Mouse (Mus musculus) hindbrain, embryonic 12.5 days (tissue): ENCODE data around the gene Galntl6. TPM values are rescaled to one million over a fixed set of nuclear protein-coding genes. Genes with fewer than 3 reads are reported as not detected.

Source experiments
- ATAC-seq: fragments of 200-750 bp; cut with Nextera tagmentation; 2 replicates; pipeline ENCODE4 v1.8.0; 2017; ENCODE audit warnings: moderate TSS enrichment; ENCODE audit not compliant: low FRiP score
- H3K27ac ChIP-seq: fragments of 300-500 bp; sonication (generic); 2 replicates; pipeline ENCODE4 v1.5.1; 2016; ENCODE audit warnings: mild to moderate bottlenecking
- H3K27me3 ChIP-seq: fragments of 300-500 bp; sonication (generic); 2 replicates; pipeline ENCODE4 v1.6.1; 2016; ENCODE audit warnings: mild to moderate bottlenecking
- H3K36me3 ChIP-seq: fragments of 300-500 bp; sonication (generic); 2 replicates; pipeline ENCODE4 v1.6.1; 2016; ENCODE audit warnings: mild to moderate bottlenecking
- H3K4me1 ChIP-seq: fragments of 300-500 bp; sonication (generic); 2 replicates; pipeline ENCODE4 v1.6.1; 2016
- H3K4me2 ChIP-seq: fragments of 300-500 bp; sonication (generic); replicated peaks from 2 replicates; pipeline ENCODE4 v1.6.1; 2016; ENCODE audit warnings: mild to moderate bottlenecking
- H3K4me3 ChIP-seq: fragments of 300-500 bp; sonication (generic); 2 replicates; pipeline ENCODE4 v1.5.1; 2016; ENCODE audit warnings: mild to moderate bottlenecking
- H3K9ac ChIP-seq: fragments of 300-500 bp; sonication (generic); 2 replicates; pipeline ENCODE4 v1.6.1; 2016; ENCODE audit warnings: mild to moderate bottlenecking, moderate library complexity
- H3K9me3 ChIP-seq: fragments of 300-500 bp; sonication (generic); replicated peaks from 2 replicates; pipeline ENCODE4 v1.6.1; 2016; ENCODE audit warnings: mild to moderate bottlenecking
- WGBS: fragments of 180-500 bp; shearing (Covaris S2); methylation state at CpG from one replicate; pipeline ENCODE4 v1.1.7; 2016; 5-methylcytosine and 5-hydroxymethylcytosine counted together
- polyA plus RNA-seq: library from polyadenylated mRNA; unstranded; fragments of >200 nt; fragmentation: Nextera tagmentation; extraction: Ambion mirVana; gene quantifications from 2 replicates; pipeline ENCODE4 v1.2.1, GENCODE M21; 2016

Galntl6 gene
- polyA plus RNA-seq, 1 experiment from 2014 or later, result 4.0 TPM

GRCm38 (mm10) chr8:57879452-57879851, 1033.0 kb downstream of the Galntl6 start:
- no peak overlapping the region for H3K4me3 ChIP-seq
- H3K27ac ChIP-seq, result no peak overlapping the region
- H3K4me2 ChIP-seq, result no peak overlapping the region
- H3K27me3 ChIP-seq, result no peaks in the 10 kb centered on the region
- H3K9ac ChIP-seq, result no peak overlapping the region
- no peaks in the 10 kb centered on the region for H3K36me3 ChIP-seq
- ATAC-seq, result no peak
- 59% methylated on average over 11 of the region's 11 CpGs for WGBS
- no peaks in the 10 kb centered on the region for H3K4me1 ChIP-seq
- no peaks in the 10 kb centered on the region for H3K9me3 ChIP-seq

DNA sequence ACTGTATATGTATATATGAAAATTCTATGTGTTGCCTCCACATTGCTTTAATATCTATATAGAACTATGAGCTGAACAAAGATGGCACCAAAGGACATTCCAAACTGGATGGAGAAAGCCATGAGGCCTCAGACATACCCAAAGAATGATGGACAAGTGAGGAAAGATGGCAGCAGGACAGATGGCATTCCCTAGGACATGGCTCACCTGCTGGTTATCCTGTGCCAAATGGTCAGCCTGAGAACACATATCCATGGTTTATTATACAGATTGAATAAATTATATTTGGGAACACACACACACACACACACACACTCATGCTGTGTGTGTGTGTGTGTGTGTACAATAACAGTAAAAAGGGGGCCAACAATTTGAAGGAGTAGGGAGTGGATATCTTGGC, 1063.4 kb downstream of the Galntl6 start:
- H3K36me3 ChIP-seq, result no peaks in the 10 kb centered on the region
- no peak overlapping the region for H3K9ac ChIP-seq
- H3K4me1 ChIP-seq, result no peaks in the 10 kb centered on the region
- no peak for ATAC-seq
- H3K9me3 ChIP-seq, result no peaks in the 10 kb centered on the region
- no peak overlapping the region for H3K4me2 ChIP-seq
- no peak overlapping the region for H3K4me3 ChIP-seq
- no peaks in the 10 kb centered on the region for H3K27me3 ChIP-seq
- H3K27ac ChIP-seq, result no peak overlapping the region

DNA sequence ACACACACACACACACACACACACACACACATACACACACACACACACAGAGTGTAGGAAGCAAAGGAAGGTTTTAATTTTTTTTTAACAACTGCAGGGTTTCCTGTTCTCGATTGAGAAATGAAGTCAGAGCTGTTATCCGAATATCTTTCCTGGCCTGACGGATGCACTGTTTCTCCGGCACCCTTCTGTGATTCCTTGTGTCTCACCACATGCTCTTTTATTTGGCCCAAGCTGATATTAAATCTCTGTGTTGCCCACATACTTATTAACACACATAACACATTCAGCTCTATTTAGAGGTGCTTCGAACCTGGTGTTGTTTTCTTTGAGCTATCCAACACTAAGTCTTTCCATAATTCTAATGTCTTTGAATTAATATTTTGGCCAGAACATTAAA, 1069.0 kb downstream of the Galntl6 start:
- Histone ChIP-seq H3K9me3 (no peaks in the 10 kb centered on the region), H3K9ac (no peak overlapping the region), H3K4me1 (no peaks in the 10 kb centered on the region), H3K27me3 (no peaks in the 10 kb centered on the region), H3K4me2 (no peak overlapping the region), H3K27ac (no peak overlapping the region), H3K4me3 (no peak overlapping the region), H3K36me3 (no peaks in the 10 kb centered on the region)
- ATAC-seq, result no peak
- 70% methylated on average over 5 of the region's 5 CpGs for WGBS

DNA sequence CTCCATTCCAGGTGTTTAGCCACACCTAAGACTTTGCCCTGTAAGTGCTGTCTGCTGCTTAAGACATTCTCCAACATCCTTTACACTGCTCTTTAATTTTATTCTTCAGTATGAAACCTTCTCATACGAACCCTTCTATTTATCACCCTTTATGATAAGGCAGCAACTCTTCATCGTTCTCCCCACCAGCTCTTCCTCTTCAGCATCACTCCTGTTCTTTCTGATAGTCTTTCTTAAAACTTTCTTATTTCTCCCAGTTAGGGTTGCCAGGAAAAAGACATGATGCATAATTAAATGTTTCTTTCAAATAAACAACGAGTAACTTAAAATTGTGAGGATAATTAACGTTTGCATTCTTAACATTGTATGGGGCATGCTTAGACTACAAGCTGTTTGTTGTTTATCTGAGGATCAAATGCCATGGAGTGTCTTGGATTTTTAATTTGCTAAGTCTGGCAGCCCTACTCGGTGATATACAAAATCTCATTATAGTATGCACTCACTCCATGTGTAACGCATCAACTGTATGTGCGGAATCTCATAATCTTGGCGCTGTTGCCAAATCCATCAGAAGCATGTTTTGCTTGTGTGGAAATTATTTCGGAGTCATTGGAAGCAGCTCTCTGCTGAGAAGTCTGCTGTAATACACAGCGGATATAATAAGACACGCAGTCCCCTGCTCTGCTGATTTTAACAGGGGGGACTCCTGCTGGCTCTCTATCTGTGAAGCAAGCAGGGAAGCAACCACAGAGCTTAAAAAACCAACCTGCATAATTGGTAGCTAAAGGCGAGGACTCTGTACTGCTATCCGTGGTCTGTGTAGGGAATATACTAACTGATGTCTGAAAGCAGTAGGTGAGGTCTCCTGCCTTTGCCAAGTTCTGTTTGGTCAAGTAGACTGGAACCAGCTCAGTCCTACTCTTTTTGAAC, 1069.7 kb downstream of the Galntl6 start:
- Histone ChIP-seq H3K4me2 (no peak overlapping the region), H3K9me3 (no peaks in the 10 kb centered on the region), H3K27ac (no peak overlapping the region), H3K9ac (no peak overlapping the region), H3K4me3 (no peak overlapping the region), H3K4me1 (no peaks in the 10 kb centered on the region), H3K27me3 (no peaks in the 10 kb centered on the region), H3K36me3 (no peaks in the 10 kb centered on the region)
- WGBS, result 76% methylated on average over 13 of the region's 13 CpGs
- ATAC-seq, result no peak

DNA sequence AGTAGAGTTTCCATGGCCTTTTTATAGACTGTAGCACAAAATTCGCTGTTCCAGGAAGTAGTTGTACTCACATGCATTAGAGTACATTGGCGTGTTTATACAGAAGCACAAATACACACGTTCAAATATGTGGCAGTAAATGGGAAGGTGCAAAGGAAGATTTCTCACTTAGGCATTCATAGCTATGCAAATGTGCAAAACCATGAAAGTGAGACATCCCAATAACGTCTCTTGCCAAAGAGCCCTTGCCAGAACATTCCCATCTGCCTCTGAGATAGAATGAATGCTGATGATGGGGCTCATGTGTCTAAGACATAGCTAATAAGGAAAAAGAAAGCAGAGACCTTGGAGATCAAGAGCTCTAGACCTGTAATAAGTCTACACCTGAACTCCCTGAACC, 1071.0 kb downstream of the Galntl6 start:
- 85% methylated on average over 4 of the region's 4 CpGs for WGBS
- H3K4me3 ChIP-seq, result no peak overlapping the region
- no peaks in the 10 kb centered on the region for H3K36me3 ChIP-seq
- H3K27me3 ChIP-seq, result no peaks in the 10 kb centered on the region
- no peak overlapping the region for H3K4me2 ChIP-seq
- H3K9me3 ChIP-seq, result no peaks in the 10 kb centered on the region
- no peaks in the 10 kb centered on the region for H3K4me1 ChIP-seq
- H3K9ac ChIP-seq, result no peak overlapping the region
- no peak for ATAC-seq
- no peak overlapping the region for H3K27ac ChIP-seq

GRCm38 (mm10) chr8:57837384-57837783, 1075.1 kb downstream of the Galntl6 start:
- whole genome bisulfite sequencing, result 63% methylated on average over 8 of the region's 8 CpGs
- no peak overlapping the region for H3K4me2 ChIP-seq
- H3K9me3 ChIP-seq, result no peaks in the 10 kb centered on the region
- H3K27ac ChIP-seq, result no peak overlapping the region
- no peak overlapping the region for H3K4me3 ChIP-seq
- H3K9ac ChIP-seq, result no peak overlapping the region
- no peaks in the 10 kb centered on the region for H3K4me1 ChIP-seq
- H3K36me3 ChIP-seq, result no peaks in the 10 kb centered on the region
- no peaks in the 10 kb centered on the region for H3K27me3 ChIP-seq
- no peak for ATAC-seq

DNA sequence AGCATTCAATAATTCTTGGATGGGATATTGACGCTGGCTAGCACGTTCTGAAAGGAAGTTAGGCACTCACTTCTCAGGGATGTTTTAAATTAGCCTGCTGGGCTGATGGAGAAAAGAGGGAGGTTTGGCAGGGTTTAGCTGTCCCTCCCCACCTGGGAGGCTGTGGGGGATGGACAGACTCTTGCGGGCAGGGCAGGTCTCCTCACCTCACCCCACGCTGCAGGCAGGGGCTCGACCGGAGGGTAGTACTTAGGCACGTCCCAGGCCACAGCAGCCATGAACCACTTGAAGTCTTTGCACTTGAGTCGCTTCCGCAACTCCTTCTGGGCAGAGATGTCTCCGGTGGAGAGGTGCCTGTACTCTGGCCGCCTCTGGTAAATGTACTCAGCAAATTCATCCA, 1075.5 kb downstream of the Galntl6 start:
- Histone ChIP-seq H3K4me1 (no peaks in the 10 kb centered on the region), H3K9ac (no peak overlapping the region), H3K27ac (no peak overlapping the region), H3K4me3 (no peak overlapping the region), H3K9me3 (no peaks in the 10 kb centered on the region), H3K36me3 (no peaks in the 10 kb centered on the region), H3K27me3 (no peaks in the 10 kb centered on the region), H3K4me2 (no peak overlapping the region)
- ATAC-seq, result no peak
- 56% methylated on average over 11 of the region's 11 CpGs for WGBS

DNA sequence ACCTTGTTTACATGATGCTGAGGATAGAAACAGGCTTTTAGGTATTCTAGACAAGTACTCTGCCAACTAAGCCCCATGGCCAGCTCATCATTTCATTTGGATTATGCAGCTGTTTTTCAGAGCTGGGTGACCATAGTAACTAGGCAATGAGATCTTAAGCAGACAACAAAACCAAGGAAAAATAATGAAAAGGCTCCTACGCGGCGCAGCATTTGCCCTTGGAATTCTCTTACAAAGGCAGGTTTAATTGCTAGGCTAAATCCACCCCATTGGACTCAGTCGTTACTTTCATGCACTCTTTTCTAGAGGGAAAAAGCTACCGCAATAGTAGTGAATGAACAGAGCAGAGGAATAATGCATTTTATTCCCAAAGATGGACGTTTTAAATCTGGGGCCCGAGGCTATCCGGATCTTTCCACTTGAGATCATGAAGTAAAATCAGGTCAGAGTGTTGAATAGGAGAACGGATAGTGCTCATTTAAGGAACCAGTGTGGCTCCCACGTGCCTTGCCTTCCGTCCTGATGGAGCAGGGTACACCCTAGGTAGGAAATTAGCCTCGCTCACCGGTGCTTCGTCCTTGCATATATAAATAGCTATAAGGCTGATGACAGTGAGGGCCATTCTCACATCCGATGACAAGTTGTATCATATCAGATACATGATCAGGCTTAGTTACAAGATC, 1076.1 kb downstream of the Galntl6 start:
- Histone ChIP-seq H3K9me3 (no peaks in the 10 kb centered on the region), H3K4me3 (no peak overlapping the region), H3K9ac (no peak overlapping the region), H3K27ac (no peak overlapping the region), H3K4me1 (no peaks in the 10 kb centered on the region), H3K36me3 (no peaks in the 10 kb centered on the region), H3K27me3 (no peaks in the 10 kb centered on the region), H3K4me2 (no peak overlapping the region)
- no peak for ATAC-seq
- WGBS, result 79% methylated on average over 15 of the region's 15 CpGs

DNA sequence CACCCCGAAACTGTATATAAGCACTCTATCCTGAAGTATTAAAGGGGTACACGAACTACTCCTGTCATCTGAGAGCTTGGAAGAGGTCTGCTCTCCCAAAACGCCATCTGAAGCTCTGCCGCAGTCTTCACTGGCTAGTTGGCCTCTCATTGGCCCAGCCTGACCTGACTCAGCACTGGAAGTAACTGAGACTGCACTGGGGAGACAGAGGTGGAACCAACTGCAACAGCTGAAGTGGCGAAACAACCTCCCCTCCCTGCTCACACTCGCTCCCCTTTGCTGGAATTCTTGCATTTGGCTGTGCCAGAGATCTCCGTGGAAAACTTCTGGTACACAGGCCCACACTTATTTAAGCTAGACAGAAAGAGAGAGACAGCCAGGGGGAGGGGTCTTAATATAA, 1089.3 kb downstream of the Galntl6 start:
- WGBS, result 69% methylated on average over 7 of the region's 7 CpGs
- Histone ChIP-seq H3K4me2 (no peak overlapping the region), H3K9ac (no peak overlapping the region), H3K27ac (no peak overlapping the region), H3K27me3 (no peaks in the 10 kb centered on the region), H3K4me1 (no peaks in the 10 kb centered on the region), H3K36me3 (no peaks in the 10 kb centered on the region), H3K4me3 (no peak overlapping the region), H3K9me3 (no peaks in the 10 kb centered on the region)
- no peak for ATAC-seq

- ATAC-seq, result no peak
- Histone ChIP-seq H3K27ac (no peak overlapping the region), H3K4me2 (no peak overlapping the region), H3K9ac (no peak overlapping the region), H3K36me3 (no peaks in the 10 kb centered on the region), H3K4me1 (no peaks in the 10 kb centered on the region), H3K4me3 (no peak overlapping the region), H3K9me3 (no peaks in the 10 kb centered on the region), H3K27me3 (no peaks in the 10 kb centered on the region)
- WGBS, result 64% methylated on average over 7 of the region's 7 CpGs
Observed at GRCm38 (mm10) chr8:57816034-57816433, 1096.4 kb downstream of the Galntl6 start.

DNA sequence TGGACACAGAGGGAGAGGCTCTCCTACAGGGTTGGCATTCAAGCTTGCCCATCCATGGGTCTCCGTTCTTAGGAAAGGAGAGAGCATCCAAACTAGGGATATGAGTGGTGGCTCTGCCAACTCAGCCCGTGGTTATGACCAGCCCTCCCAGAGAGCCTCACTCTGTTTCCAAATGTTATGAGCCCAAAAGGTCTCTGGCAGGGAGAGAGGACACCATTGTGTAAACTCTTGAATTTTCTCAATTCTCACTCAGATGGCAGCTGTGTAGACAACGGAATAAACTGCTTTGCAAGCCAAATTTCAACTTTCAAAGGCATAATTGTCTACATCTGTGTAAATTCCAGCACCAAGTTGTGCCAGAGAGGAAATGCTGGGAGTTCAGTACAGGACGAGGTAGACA, 1105.4 kb downstream of the Galntl6 start:
- H3K27ac ChIP-seq, result no peak overlapping the region
- no peaks in the 10 kb centered on the region for H3K36me3 ChIP-seq
- H3K9ac ChIP-seq, result no peak overlapping the region
- H3K4me3 ChIP-seq, result no peak overlapping the region
- no peaks in the 10 kb centered on the region for H3K9me3 ChIP-seq
- H3K27me3 ChIP-seq, result no peaks in the 10 kb centered on the region
- no peak overlapping the region for H3K4me2 ChIP-seq
- no peaks in the 10 kb centered on the region for H3K4me1 ChIP-seq
- no peak for ATAC-seq
- WGBS, result 74% methylated on average over 4 of the region's 4 CpGs

- 84% methylated on average over 4 of the region's 4 CpGs for WGBS
- H3K27ac ChIP-seq, result no peak overlapping the region
- no peaks in the 10 kb centered on the region for H3K4me1 ChIP-seq
- ATAC-seq, result no peak
- H3K36me3 ChIP-seq, result no peaks in the 10 kb centered on the region
- no peak overlapping the region for H3K4me3 ChIP-seq
- no peak overlapping the region for H3K4me2 ChIP-seq
- no peak overlapping the region for H3K9ac ChIP-seq
- H3K27me3 ChIP-seq, result no peaks in the 10 kb centered on the region
- no peaks in the 10 kb centered on the region for H3K9me3 ChIP-seq
Observed at GRCm38 (mm10) chr8:57805094-57805493, 1107.3 kb downstream of the Galntl6 start.

DNA sequence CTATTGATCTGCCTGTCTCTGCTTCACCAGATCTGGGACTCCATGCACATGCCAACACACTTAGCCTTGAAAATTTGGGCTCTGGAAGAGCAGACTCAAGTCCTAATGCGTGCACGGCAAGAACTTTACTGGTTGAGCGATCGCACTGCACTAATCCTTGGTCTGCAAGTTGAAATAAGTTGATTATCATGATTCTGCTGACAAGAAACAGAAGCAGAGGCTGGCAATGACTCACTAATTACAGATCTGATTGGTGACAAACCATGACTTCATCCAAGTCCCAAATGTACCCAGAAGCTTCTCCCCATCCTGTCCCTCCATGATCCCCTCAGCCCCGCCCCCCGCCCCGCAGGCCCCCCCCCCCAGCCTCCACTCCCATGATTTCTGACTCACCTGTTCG, 1108.6 kb downstream of the Galntl6 start:
- no peak overlapping the region for H3K27ac ChIP-seq
- H3K36me3 ChIP-seq, result no peaks in the 10 kb centered on the region
- no peak overlapping the region for H3K4me3 ChIP-seq
- H3K9me3 ChIP-seq, result no peaks in the 10 kb centered on the region
- 88% methylated on average over 7 of the region's 8 CpGs for WGBS
- no peak for ATAC-seq
- 0 out of 2 replicates have a peak, but pooled peaks cover 3% of the 10 kb centered on the region for H3K4me1 ChIP-seq
- H3K27me3 ChIP-seq, result no peaks in the 10 kb centered on the region
- no peak overlapping the region for H3K9ac ChIP-seq
- H3K4me2 ChIP-seq, result no peak overlapping the region
